Mouse (Mus musculus): ENCODE measurements around the gene Mgea5. TPM values are rescaled to one million over a fixed set of nuclear protein-coding genes. Genes with fewer than 3 reads are reported as not detected.

Gene Mgea5
- total and polyA plus RNA-seq, 3 experiments = 54.4 to 67.0 TPM; not detected in 1

DNA sequence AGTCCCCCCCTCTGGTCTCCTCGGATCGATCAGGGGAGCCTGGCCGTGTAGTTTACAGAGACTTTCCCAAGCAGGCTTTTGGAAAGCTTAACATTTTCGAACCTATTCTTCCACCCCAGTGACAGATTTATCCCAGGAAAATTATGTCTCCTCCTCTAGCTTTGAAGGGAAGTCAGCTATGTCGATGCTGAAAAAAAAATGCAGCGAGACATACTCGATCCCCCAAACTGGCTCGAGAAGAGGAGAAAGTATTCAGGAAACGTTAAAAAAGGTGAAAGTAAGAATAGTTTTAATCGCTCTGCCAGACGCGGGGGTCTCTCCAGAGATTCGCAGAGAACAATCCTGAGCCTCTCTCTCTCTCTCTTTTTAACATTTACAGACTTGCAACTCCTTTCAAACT, 43.4 kb downstream of the Mgea5 start:
- Histone ChIP-seq H3K4me1 (ENCODE audit: control insufficient read depth in 1 of 2, insufficient read depth in 2 of 2, low read length in 2 of 2) (0 out of 4 replicates have a peak, but pooled peaks cover 0 to 6% of the 10 kb centered on the region in 2 experiments), H3K27ac (ENCODE audit: control insufficient read depth, low read depth, low read length) (no peak overlapping the region), H3K36me3 (ENCODE audit: control insufficient read depth in 1 of 2, insufficient read depth in 2 of 2, low read length in 2 of 2) (no peaks in the 10 kb centered on the region), H3K9ac (ENCODE audit: control insufficient read depth, low read depth, low read length, poor library complexity, severe bottlenecking) (no peak overlapping the region), H3K79me2 (ENCODE audit: control insufficient read depth, insufficient read depth, low read length, poor library complexity) (no peaks in the 10 kb centered on the region), H3K4me3 (ENCODE audit: control insufficient read depth in 1 of 2, insufficient read depth in 1 of 2, low read depth in 2 of 2, low read length in 2 of 2) (no peak overlapping the region), H3K9me3 (replicated peaks; ENCODE audit: insufficient read depth, low read length) (no peaks in the 10 kb centered on the region), H3K27me3 (ENCODE audit: control insufficient read depth in 1 of 2, insufficient read depth in 2 of 2, low read length in 2 of 2) (peaks cover 0 to 2% of the 10 kb centered on the region in 2 experiments; a peak in 1 of 4 replicates)
- no peak for DNase-seq (ENCODE audit: low read depth, low spot score)
- TF ChIP-seq POLR2AphosphoS5 (IDR thresholded peaks at IDR 0.05; ENCODE audit: borderline replicate concordance, low read depth, low read length) (no peak), JUND (IDR thresholded peaks at IDR 0.05; ENCODE audit: low read depth, low read length) (no peak), TCF12 (IDR thresholded peaks at IDR 0.05; ENCODE audit: low read depth, low read length) (no peak), SMC3 (IDR thresholded peaks at IDR 0.05; ENCODE audit: low read depth, low read length) (no peak), ZKSCAN1 (IDR thresholded peaks at IDR 0.05; ENCODE audit: low read depth, low read length) (no peak), CTCF (IDR thresholded peaks at IDR 0.05 in 2 of 3, conservative IDR thresholded peaks at IDR 0.05 in 1 of 3; ENCODE audit: control insufficient read depth in 1 of 3, insufficient read depth in 1 of 3, low read depth in 2 of 3, low read length in 3 of 3, poor library complexity in 1 of 3, severe bottlenecking in 1 of 3) (no peak), RCOR1 (IDR thresholded peaks at IDR 0.05; ENCODE audit: low read depth, low read length) (no peak), NELFE (IDR thresholded peaks at IDR 0.05; ENCODE audit: low read depth, low read length) (no peak), ELF1 (IDR thresholded peaks at IDR 0.05; ENCODE audit: low read depth, low read length) (no peak), KAT2A (conservative IDR thresholded peaks at IDR 0.05; ENCODE audit: low read depth, low read length) (no peak), CHD1 (IDR thresholded peaks at IDR 0.05; ENCODE audit: low read depth, low read length) (no peak), MAZ (IDR thresholded peaks at IDR 0.05; ENCODE audit: low read depth, low read length) (no peak), TBP (IDR thresholded peaks at IDR 0.05; ENCODE audit: low read depth, low read length) (no peak), NRF1 (IDR thresholded peaks at IDR 0.05; ENCODE audit: insufficient read depth, low read depth, low read length, poor library complexity, severe bottlenecking) (no peak), BHLHE40 (IDR thresholded peaks at IDR 0.05; ENCODE audit: borderline replicate concordance, low read depth, low read length) (no peak), EP300 (IDR thresholded peaks at IDR 0.05; ENCODE audit: low read depth in 1 of 2, low read length in 2 of 2) (no peak), USF1 (IDR thresholded peaks at IDR 0.05; ENCODE audit: low read depth, low read length) (no peak), POLR2A (IDR thresholded peaks at IDR 0.05; ENCODE audit: control insufficient read depth in 1 of 2, insufficient read depth in 1 of 2, low read depth in 1 of 2, low read length in 2 of 2, poor library complexity in 1 of 2) (no peak)

DNA sequence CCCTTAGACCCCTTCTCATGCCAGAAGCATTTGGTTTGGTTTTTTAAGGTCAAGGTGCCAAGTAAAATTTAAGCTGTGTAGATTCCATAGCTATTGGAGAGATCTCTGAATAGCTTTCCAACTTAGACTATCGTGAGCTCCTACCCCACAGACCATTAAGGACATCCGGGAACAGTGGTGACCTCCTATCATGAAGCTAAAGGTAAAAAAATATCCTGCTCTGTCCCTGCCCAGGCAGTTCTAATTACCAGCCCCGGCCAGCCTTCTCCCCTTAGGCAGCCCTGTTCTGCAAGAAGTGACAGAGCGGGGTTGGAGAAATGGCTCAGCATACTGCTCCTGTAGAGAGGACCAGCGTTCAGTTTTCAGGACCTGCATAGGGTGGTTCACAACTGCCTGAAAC, 45.1 kb downstream of the Mgea5 start:
- peaks cover 4 to 6% of the 10 kb centered on the region in 2 experiments for H3K27me3 ChIP-seq (ENCODE audit: control insufficient read depth in 1 of 2, insufficient read depth in 2 of 2, low read length in 2 of 2)
- no peaks in the 10 kb centered on the region for H3K79me2 ChIP-seq (ENCODE audit: control insufficient read depth, insufficient read depth, low read length, poor library complexity)
- TF ChIP-seq RCOR1 (IDR thresholded peaks at IDR 0.05; ENCODE audit: low read depth, low read length) (no peak), ZKSCAN1 (IDR thresholded peaks at IDR 0.05; ENCODE audit: low read depth, low read length) (no peak)
- DNase-seq (ENCODE audit: low read depth, low spot score) = no peak
- H3K36me3 ChIP-seq (ENCODE audit: control insufficient read depth in 1 of 2, insufficient read depth in 2 of 2, low read length in 2 of 2) = no peaks in the 10 kb centered on the region
- no peak overlapping the region for H3K9ac ChIP-seq (ENCODE audit: control insufficient read depth, low read depth, low read length, poor library complexity, severe bottlenecking)
- H3K27ac ChIP-seq (ENCODE audit: control insufficient read depth, low read depth, low read length) = no peak overlapping the region
- no peaks in the 10 kb centered on the region for H3K9me3 ChIP-seq (replicated peaks; ENCODE audit: insufficient read depth, low read length)
- 0 out of 4 replicates have a peak, but pooled peaks cover 0 to 6% of the 10 kb centered on the region in 2 experiments for H3K4me1 ChIP-seq (ENCODE audit: control insufficient read depth in 1 of 2, insufficient read depth in 2 of 2, low read length in 2 of 2)
- H3K4me3 ChIP-seq (ENCODE audit: control insufficient read depth in 1 of 2, insufficient read depth in 1 of 2, low read depth in 2 of 2, low read length in 2 of 2) = no peak overlapping the region

Measured in MEL (cell line).